Mouse (Mus musculus) B cell, adult (primary cell): Measurements from ENCODE around the gene Ap2m1. TPM values are rescaled to one million over a fixed set of nuclear protein-coding genes. Genes with fewer than 3 reads are reported as not detected.

Experiments
- total RNA-seq: library from RNA; stranded (reverse); gene quantifications from 4 replicates; pipeline ENCODE4 v1.2.4, GENCODE M21; 2023; ENCODE audit not compliant: inconsistent age

The Ap2m1 gene
- total RNA-seq = 161 to 198 TPM (median 189 TPM) in 4 replicates

GRCm38 (mm10) chr16:20535296-20536080 lies at the start of gene Ap2m1:
Gene Ap2m1 (plus strand): TSS chr16:20535478.

GRCm38 (mm10) chr16:20498677-20499475 lies 36.4 kb upstream of the Ap2m1 start, which contains the start of gene Eif2b5:
Gene Eif2b5 (plus strand): TSS chr16:20498817.

GRCm38 (mm10) chr16:20516726-20517201 lies 18.5 kb upstream of the Ap2m1 start, which contains the start of gene Dvl3:
Gene Dvl3 (plus strand): TSS chr16:20516982.

GRCm38 (mm10) chr16:20548096-20548948 lies 13.0 kb downstream of the Ap2m1 start, which contains the start of gene Abcf3:
Gene Abcf3 (plus strand): TSS chr16:20548577.

GRCm38 (mm10) chr16:20589366-20589938 lies 54.2 kb downstream of the Ap2m1 start, which contains the start of gene Vwa5b2:
Gene Vwa5b2 (plus strand): TSS chr16:20589471.

Other genes starting within 250 kb of the Ap2m1 start
- 54.5 to 71.4 TPM (median 65.0 TPM) in 4 replicates for gene Parl, start 233.1 kb upstream of the Ap2m1 start, total RNA-seq
- gene Cyp2ab1, start 210.1 kb upstream of the Ap2m1 start, total RNA-seq = not detected in 4 replicates
- gene Abcc5, start 109.1 kb upstream of the Ap2m1 start, total RNA-seq = 23.2 to 31.8 TPM (median 28.8 TPM) in 4 replicates
- 43.3 to 54.2 TPM (median 47.7 TPM) in 4 replicates for gene Eif2b5, start 36.7 kb upstream of the Ap2m1 start, total RNA-seq
- 36.5 to 43.6 TPM (median 40.5 TPM) in 4 replicates for gene Dvl3, start 18.5 kb upstream of the Ap2m1 start, total RNA-seq
- 87.9 to 111 TPM (median 94.7 TPM) in 4 replicates for gene Abcf3, start 13.1 kb downstream of the Ap2m1 start, total RNA-seq
- 0.16 to 0.22 TPM in 2 of 4 replicates, not detected in the others for gene Vwa5b2, start 54.0 kb downstream of the Ap2m1 start, total RNA-seq
- 3.2 to 6.3 TPM (median 5.3 TPM) in 4 replicates for gene Eef1akmt4, start 76.1 kb downstream of the Ap2m1 start, total RNA-seq
- not detected in 4 replicates for gene Gm49333, start 76.1 kb downstream of the Ap2m1 start, total RNA-seq
- 9.2 to 16.0 TPM (median 12.0 TPM) in 4 replicates for gene Alg3, start 76.3 kb downstream of the Ap2m1 start, total RNA-seq
- 0.81 to 0.93 TPM in 2 of 4 replicates, not detected in the others for gene Camk2n2, start 85.8 kb downstream of the Ap2m1 start, total RNA-seq
- 0.29 TPM in 1 of 4 replicates, not detected in the others for gene Ece2, start 94.3 kb downstream of the Ap2m1 start, total RNA-seq
- gene Psmd2, start 116.2 kb downstream of the Ap2m1 start, total RNA-seq = 115 to 128 TPM (median 126 TPM) in 4 replicates
- gene Eif4g1, start 132.8 kb downstream of the Ap2m1 start, total RNA-seq = 314 to 343 TPM (median 331 TPM) in 4 replicates
- gene Fam131a, start 157.8 kb downstream of the Ap2m1 start, total RNA-seq = 0.22 to 0.66 TPM (median 0.33 TPM) in 4 replicates
- 15.6 to 18.0 TPM (median 17.4 TPM) in 4 replicates for gene Polr2h, start 182.2 kb downstream of the Ap2m1 start, total RNA-seq
- gene Clcn2, start 182.3 kb downstream of the Ap2m1 start, total RNA-seq = 1.7 to 3.0 TPM (median 2.5 TPM) in 4 replicates
- not detected in 4 replicates for gene Chrd, start 197.6 kb downstream of the Ap2m1 start, total RNA-seq
- gene Thpo, start 199.0 kb downstream of the Ap2m1 start, total RNA-seq = not detected in 4 replicates